ENCODE assay signal across 31 mouse cellular contexts in the genomic region with DNA sequence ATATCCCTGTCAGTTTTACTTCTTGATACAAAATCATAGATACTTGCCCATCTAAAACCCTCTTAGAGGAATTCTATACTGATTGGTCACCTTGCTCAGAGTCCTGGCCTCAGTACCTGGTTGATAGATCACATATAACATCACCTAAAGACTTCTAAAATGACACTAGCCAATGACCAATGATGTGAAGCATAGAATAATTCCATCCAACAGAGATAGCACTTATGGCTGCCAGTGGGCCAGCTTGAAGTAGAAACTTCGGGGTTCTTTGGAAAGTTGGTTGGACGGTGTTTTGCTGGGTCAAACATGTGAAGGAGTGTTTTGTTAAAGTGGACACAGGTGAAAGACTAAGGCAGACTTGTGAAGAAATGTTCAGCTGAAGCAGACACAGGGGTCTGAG. TPM values are rescaled to one million over a fixed set of nuclear protein-coding genes. Genes with fewer than 3 reads are reported as not detected.
"Had no signal": no experiment of that assay in that cellular context is flagged by ENCODE, and none has a peak within 500 bp of the region (broad histone marks: within the 10 kb centered on the region; RNA-seq: fewer than 3 reads in every experiment).

No protein-coding gene starts in this region.

- ATAC-seq: forebrain, embryonic 13.5 days; forebrain, embryonic 14.5 days; forebrain, embryonic 15.5 days; forebrain, embryonic 16.5 days; forebrain, postnatal 0 days had no signal

- H3K4me1 ChIP-seq: embryonic facial prominence, embryonic 15.5 days; forebrain, embryonic 15.5 days had no signal

- H3K27ac ChIP-seq: embryonic facial prominence, embryonic 10.5 days; embryonic facial prominence, embryonic 12.5 days; embryonic facial prominence, embryonic 13.5 days; embryonic facial prominence, embryonic 15.5 days; forebrain, embryonic 10.5 days; forebrain, embryonic 12.5 days; forebrain, embryonic 13.5 days; forebrain, embryonic 15.5 days; gastrocnemius, adult 2 months; heart, adult 2 months had no signal

- H3K9me3 ChIP-seq: embryonic facial prominence, embryonic 10.5 days; embryonic facial prominence, embryonic 12.5 days; embryonic facial prominence, embryonic 13.5 days; embryonic facial prominence, embryonic 15.5 days; forebrain, embryonic 10.5 days; forebrain, embryonic 12.5 days; forebrain, embryonic 13.5 days; forebrain, embryonic 15.5 days had no signal

- H3K4me2 ChIP-seq: embryonic facial prominence, embryonic 12.5 days; embryonic facial prominence, embryonic 13.5 days; embryonic facial prominence, embryonic 15.5 days; forebrain, embryonic 12.5 days; forebrain, embryonic 13.5 days; forebrain, embryonic 15.5 days had no signal

- H3K36me3 ChIP-seq: embryonic facial prominence, embryonic 10.5 days; embryonic facial prominence, embryonic 12.5 days; embryonic facial prominence, embryonic 13.5 days; embryonic facial prominence, embryonic 15.5 days; forebrain, embryonic 10.5 days; forebrain, embryonic 12.5 days; forebrain, embryonic 15.5 days had no signal

- H3K27me3 ChIP-seq: embryonic facial prominence, embryonic 12.5 days; embryonic facial prominence, embryonic 13.5 days; embryonic facial prominence, embryonic 15.5 days; forebrain, embryonic 12.5 days; forebrain, embryonic 13.5 days; forebrain, embryonic 15.5 days had no signal

- DNase-seq: cerebellum, adult 2 months; cerebellum, adult 8-10 months; cerebellum, adult 9-10 months; cerebellum, adult 9-11 months; cerebellum, postnatal 10 days; cerebellum, postnatal 14 days; cerebellum, postnatal 25 days; cerebellum, postnatal 36 days; embryo, embryonic 11 days; forebrain, postnatal 0 days; gastrocnemius, adult 2 months; gastrocnemius, postnatal 10 days; gastrocnemius, postnatal 14 days; gastrocnemius, postnatal 25 days; gastrocnemius, postnatal 36 days; heart, adult 18-20 months; heart, adult 2 months had no signal

- H3K4me3 ChIP-seq: embryonic facial prominence, embryonic 10.5 days; embryonic facial prominence, embryonic 12.5 days; embryonic facial prominence, embryonic 13.5 days; embryonic facial prominence, embryonic 15.5 days; erythroblast, embryonic 14.5 days; forebrain, embryonic 10.5 days; forebrain, embryonic 12.5 days; forebrain, embryonic 13.5 days; forebrain, embryonic 15.5 days; gastrocnemius, adult 2 months; heart, adult 2 months had no signal

- H3K9ac ChIP-seq: embryonic facial prominence, embryonic 12.5 days; embryonic facial prominence, embryonic 13.5 days; embryonic facial prominence, embryonic 15.5 days; forebrain, embryonic 12.5 days; forebrain, embryonic 13.5 days; forebrain, embryonic 15.5 days; forebrain, postnatal 0 days had no signal

RNA-seq across cellular contexts. Expression of gene Pde6h, which starts 26.5 kb away (rescaled TPM):
- polyA plus RNA-seq: embryonic facial prominence, embryonic 10.5 days; embryonic facial prominence, embryonic 11.5 days; embryonic facial prominence, embryonic 12.5 days; embryonic facial prominence, embryonic 13.5 days; embryonic facial prominence, embryonic 14.5 days; embryonic facial prominence, embryonic 15.5 days; erythroblast, embryonic 14.5 days; forebrain, embryonic 10.5 days; forebrain, embryonic 11.5 days; forebrain, embryonic 12.5 days; forebrain, embryonic 13.5 days; forebrain, embryonic 14.5 days; forebrain, embryonic 15.5 days; forebrain, embryonic 16.5 days had no signal

RNA-seq across cellular contexts. Expression of gene Erp27, which starts 28.2 kb away (rescaled TPM):
- polyA plus RNA-seq: embryonic facial prominence, embryonic 10.5 days; embryonic facial prominence, embryonic 11.5 days; erythroblast, embryonic 14.5 days; forebrain, embryonic 10.5 days; forebrain, embryonic 11.5 days; forebrain, embryonic 12.5 days had no signal
